Mouse (Mus musculus): ENCODE results near the gene Erich3. TPM values are rescaled to one million over a fixed set of nuclear protein-coding genes. Genes with fewer than 3 reads are reported as not detected.

Erich3 gene
- 0.38 and 0.42 TPM in 2 replicates for total RNA-seq (2012; rRNA removed)
- 2.1 and 2.3 TPM in 2 replicates for total RNA-seq (2014; rRNA removed)
- polyA plus RNA-seq (2012; ENCODE audit: insufficient read length, low read depth): 1.9 and 2.0 TPM in 2 replicates

- Histone ChIP-seq H3K36me3 (replicated peaks in 1 of 2; ENCODE audit: control insufficient read depth in 1 of 2, insufficient read depth in 1 of 2, low read length in 1 of 2) (no peaks in the 10 kb centered on the region), H3K79me2 (replicated peaks; ENCODE audit: control insufficient read depth, extremely low read depth, insufficient read depth, poor library complexity, severe bottlenecking) (no peaks in the 10 kb centered on the region), H3K27ac (ENCODE audit: insufficient read depth, low read depth) (no peak within 1 kb of the TSS), H3K4me2 (ENCODE audit: insufficient read depth, low read depth, poor library complexity, severe bottlenecking) (0 out of 2 replicates have a peak within 1 kb of the TSS, but pooled peaks have one; percentile 3), H3K9me3 (replicated peaks; ENCODE audit: low read length) (no peaks in the 10 kb centered on the region), H3K4me3 (replicated peaks in 1 of 3; ENCODE audit: low read depth in 2 of 3, low read length in 2 of 3, poor library complexity in 1 of 3) (no peak within 1 kb of the TSS), H3K27me3 (replicated peaks) (peaks cover 7% of the 10 kb centered on the region), H3K4me1 (ENCODE audit: control insufficient read depth in 1 of 2, insufficient read depth in 2 of 2) (peaks cover 9 to 41% of the 10 kb centered on the region in 2 experiments; a peak in 2 of 4 replicates), H3K9ac (ENCODE audit: insufficient read depth, low read depth) (no peak within 1 kb of the TSS)
- in situ Hi-C loops (cut with MboI; ENCODE audit: low pct_ligation_motif_present, low pct_unique_long_range_greater_than_20kb, low sequenced_read_pairs) (loop anchor here (25.0 kb wide), 2 partner anchors 224 to 574 kb away; no protein-coding TSS in a partner anchor), dilution Hi-C loops (cut with MboI; ENCODE audit: extremely low pct_ligation_motif_present, extremely low pct_unique_long_range_greater_than_20kb, low sequenced_read_pairs) (no loop called here)
- TF ChIP-seq EP300 (IDR thresholded peaks at IDR 0.05; ENCODE audit: low read length) (peak; percentile 35; the same call in 1 of the 2 replicates), IRF4 (IDR thresholded peaks at IDR 0.05; ENCODE audit: low read depth, low read length) (0 out of 2 replicates have a peak, but pooled peaks have one; percentile 2), ETS1 (conservative IDR thresholded peaks at IDR 0.05; ENCODE audit: low read depth, low read length) (0 out of 2 replicates have a peak, but pooled peaks have one; percentile 30), TCF12 (IDR thresholded peaks at IDR 0.05; ENCODE audit: low read depth, low read length) (peak; percentile 58; the same call in 1 of the 2 replicates), BHLHE40 (IDR thresholded peaks at IDR 0.05; ENCODE audit: low read depth, low read length) (peak; percentile 80), POLR2A (IDR thresholded peaks at IDR 0.05; ENCODE audit: low read depth, low read length) (no peak)
- DNase-seq (ENCODE audit: extremely low read depth): peak; percentile 68
Measured at GRCm38 (mm10) chr3:154663545-154663944, at the start of gene Erich3. Erich3 (plus strand) TSS chr3:154663859.

DNA sequence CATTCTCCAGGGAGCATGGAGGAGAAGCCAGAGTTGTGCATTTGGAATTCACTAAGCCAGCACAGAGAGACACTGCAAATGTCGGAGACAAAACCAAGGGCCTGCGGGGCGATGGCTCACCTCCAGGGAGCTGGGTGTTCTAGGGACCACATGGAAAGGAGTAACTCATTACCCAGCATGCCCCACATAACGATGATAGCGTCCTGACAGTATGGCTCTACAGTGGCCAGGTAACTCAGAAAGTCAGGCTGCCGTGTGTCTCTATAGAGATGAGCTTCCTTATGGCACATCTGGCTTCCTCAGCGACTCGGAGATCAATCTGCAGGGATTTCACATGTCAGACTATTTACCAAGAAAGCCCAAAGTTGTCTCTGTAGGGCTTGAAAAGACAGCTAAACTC is 48.9 kb upstream of the Erich3 start:
- H3K9me3 ChIP-seq (replicated peaks; ENCODE audit: low read length): no peaks in the 10 kb centered on the region
- no peaks in the 10 kb centered on the region for H3K4me1 ChIP-seq (ENCODE audit: control insufficient read depth in 1 of 2, insufficient read depth in 2 of 2)
- H3K9ac ChIP-seq (ENCODE audit: insufficient read depth, low read depth): no peak overlapping the region
- peaks cover 23 to 85% of the 10 kb centered on the region in 2 experiments for H3K36me3 ChIP-seq (replicated peaks in 1 of 2; ENCODE audit: control insufficient read depth in 1 of 2, insufficient read depth in 1 of 2, low read length in 1 of 2)
- no peak overlapping the region for H3K27ac ChIP-seq (ENCODE audit: insufficient read depth, low read depth)
- no peak overlapping the region for H3K4me3 ChIP-seq (replicated peaks in 1 of 3; ENCODE audit: low read depth in 2 of 3, low read length in 2 of 3, poor library complexity in 1 of 3)
- DNase-seq (ENCODE audit: extremely low read depth): no peak
- no peak overlapping the region for H3K4me2 ChIP-seq (ENCODE audit: insufficient read depth, low read depth, poor library complexity, severe bottlenecking)
- TF ChIP-seq ZKSCAN1 (IDR thresholded peaks at IDR 0.05; ENCODE audit: borderline replicate concordance, low read depth, low read length) (no peak), JUND (conservative IDR thresholded peaks at IDR 0.05; ENCODE audit: low read depth, low read length) (no peak), RAD21 (IDR thresholded peaks at IDR 0.05; ENCODE audit: low read depth, low read length) (no peak), USF2 (conservative IDR thresholded peaks at IDR 0.05; ENCODE audit: low read depth, low read length) (no peak), E2F4 (IDR thresholded peaks at IDR 0.05; ENCODE audit: insufficient replicate concordance, low read depth, low read length) (no peak)
- H3K79me2 ChIP-seq (replicated peaks; ENCODE audit: control insufficient read depth, extremely low read depth, insufficient read depth, poor library complexity, severe bottlenecking): no peaks in the 10 kb centered on the region
- H3K27me3 ChIP-seq (replicated peaks): no peaks in the 10 kb centered on the region
- dilution Hi-C loops (cut with MboI; ENCODE audit: extremely low pct_ligation_motif_present, extremely low pct_unique_long_range_greater_than_20kb, low sequenced_read_pairs) (no loop called here), in situ Hi-C loops (cut with MboI; ENCODE audit: low pct_ligation_motif_present, low pct_unique_long_range_greater_than_20kb, low sequenced_read_pairs) (no loop called here)

DNA sequence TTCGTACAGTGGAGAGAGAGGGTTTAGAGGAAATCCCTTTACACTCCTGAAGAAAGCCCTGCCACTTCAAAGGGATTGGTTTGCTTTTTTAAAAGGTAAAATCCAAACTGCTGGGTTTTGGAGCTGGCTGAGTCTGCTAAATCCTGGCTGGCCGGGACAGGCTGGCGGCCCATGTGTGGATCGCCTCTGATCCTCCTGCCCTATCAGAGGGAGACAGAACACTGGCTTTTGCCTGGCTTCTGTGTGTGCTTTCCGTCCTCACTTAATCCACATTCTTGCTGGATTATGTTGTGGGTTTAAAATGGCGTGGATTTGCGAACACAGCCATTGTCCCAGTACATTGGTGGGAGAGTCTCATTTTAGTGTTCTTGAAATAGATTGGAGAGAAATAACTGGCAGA is 48.4 kb upstream of the Erich3 start:
- H3K27ac ChIP-seq (ENCODE audit: insufficient read depth, low read depth): no peak overlapping the region
- no peak overlapping the region for H3K4me2 ChIP-seq (ENCODE audit: insufficient read depth, low read depth, poor library complexity, severe bottlenecking)
- in situ Hi-C loops (cut with MboI; ENCODE audit: low pct_ligation_motif_present, low pct_unique_long_range_greater_than_20kb, low sequenced_read_pairs): no loop called here
- DNase-seq (ENCODE audit: extremely low read depth): no peak
- no peak overlapping the region for H3K9ac ChIP-seq (ENCODE audit: insufficient read depth, low read depth)
- H3K4me1 ChIP-seq (ENCODE audit: control insufficient read depth in 1 of 2, insufficient read depth in 2 of 2): no peaks in the 10 kb centered on the region
- no peaks in the 10 kb centered on the region for H3K9me3 ChIP-seq (replicated peaks; ENCODE audit: low read length)
- peaks cover 23 to 87% of the 10 kb centered on the region in 2 experiments for H3K36me3 ChIP-seq (replicated peaks in 1 of 2; ENCODE audit: control insufficient read depth in 1 of 2, insufficient read depth in 1 of 2, low read length in 1 of 2)
- H3K79me2 ChIP-seq (replicated peaks; ENCODE audit: control insufficient read depth, extremely low read depth, insufficient read depth, poor library complexity, severe bottlenecking): no peaks in the 10 kb centered on the region
- dilution Hi-C loops (cut with MboI; ENCODE audit: extremely low pct_ligation_motif_present, extremely low pct_unique_long_range_greater_than_20kb, low sequenced_read_pairs): no loop called here
- H3K4me3 ChIP-seq (replicated peaks in 1 of 3; ENCODE audit: low read depth in 2 of 3, low read length in 2 of 3, poor library complexity in 1 of 3): no peak overlapping the region
- H3K27me3 ChIP-seq (replicated peaks): no peaks in the 10 kb centered on the region
- TF ChIP-seq CHD1 (IDR thresholded peaks at IDR 0.05; ENCODE audit: low read depth, low read length): no peak
- no peak for TF ChIP-seq SMC3 (IDR thresholded peaks at IDR 0.05; ENCODE audit: low read depth, low read length)
- TF ChIP-seq MYC (IDR thresholded peaks at IDR 0.05; ENCODE audit: low read depth, low read length): no peak
- no peak for TF ChIP-seq MAZ (IDR thresholded peaks at IDR 0.05; ENCODE audit: low read depth, low read length)
- TF ChIP-seq POLR2AphosphoS2 (IDR thresholded peaks at IDR 0.05; ENCODE audit: low read depth, low read length): no peak
- no peak for TF ChIP-seq NRF1 (IDR thresholded peaks at IDR 0.05; ENCODE audit: low read depth, low read length)
- no peak for TF ChIP-seq ZMIZ1 (IDR thresholded peaks at IDR 0.05; ENCODE audit: low read depth, low read length)
- no peak for TF ChIP-seq IRF4 (IDR thresholded peaks at IDR 0.05; ENCODE audit: low read depth, low read length)
- TF ChIP-seq KAT2A (IDR thresholded peaks at IDR 0.05; ENCODE audit: insufficient replicate concordance, low read length): no peak
- TF ChIP-seq HCFC1 (IDR thresholded peaks at IDR 0.05; ENCODE audit: low read depth, low read length): no peak
- TF ChIP-seq RCOR1 (conservative IDR thresholded peaks at IDR 0.05; ENCODE audit: low read depth, low read length): no peak
- no peak for TF ChIP-seq PAX5 (IDR thresholded peaks at IDR 0.05; ENCODE audit: low read length)
- no peak for TF ChIP-seq MAFK (IDR thresholded peaks at IDR 0.05; ENCODE audit: insufficient replicate concordance, low read length)
- TF ChIP-seq USF2 (conservative IDR thresholded peaks at IDR 0.05; ENCODE audit: low read depth, low read length): no peak
- no peak for TF ChIP-seq E2F4 (IDR thresholded peaks at IDR 0.05; ENCODE audit: insufficient replicate concordance, low read depth, low read length)
- no peak for TF ChIP-seq JUND (conservative IDR thresholded peaks at IDR 0.05; ENCODE audit: low read depth, low read length)
- no peak for TF ChIP-seq MEF2A (IDR thresholded peaks at IDR 0.05; ENCODE audit: borderline replicate concordance, low read depth, low read length)
- no peak for TF ChIP-seq GABPA (IDR thresholded peaks at IDR 0.05; ENCODE audit: insufficient replicate concordance, low read depth, low read length)

All from CH12.LX (cell line).